Mouse (Mus musculus): ENCODE data around the gene Mvb12b. TPM values are rescaled to one million over a fixed set of nuclear protein-coding genes. Genes with fewer than 3 reads are reported as not detected.

Mvb12b gene
- polyA plus RNA-seq, 1 experiment from 2014 or later, result 60.2 TPM

GRCm38 (mm10) chr2:33795716-33796472 is 91.9 kb downstream of the Mvb12b start:
- Histone ChIP-seq H3K9me3 (ENCODE audit: control insufficient read depth, low read length) (no peaks in the 10 kb centered on the region), H3K27me3 (ENCODE audit: control insufficient read depth, insufficient read depth, low read length) (no peaks in the 10 kb centered on the region), H3K4me2 (ENCODE audit: low read length) (no peak overlapping the region), H3K4me3 (replicated peaks; ENCODE audit: low read depth, low read length) (no peak overlapping the region), H3K9ac (replicated peaks; ENCODE audit: low read length) (peak overlapping the region; percentile 24; the same call in 1 of the 2 replicates), H3K27ac (replicated peaks; ENCODE audit: low read depth, low read length) (peak overlapping the region; percentile 82), H3K36me3 (ENCODE audit: control insufficient read depth, insufficient read depth, low read length) (peaks cover 13% of the 10 kb centered on the region), H3K4me1 (ENCODE audit: control insufficient read depth, insufficient read depth, low read length) (peaks cover 62% of the 10 kb centered on the region)
- ATAC-seq (ENCODE audit: low FRiP score, low TSS enrichment) (peak; percentile 47; the same call in 1 of the 2 replicates), DNase-seq (peak; percentile 69)
- WGBS, result 37% methylated on average over 15 of the region's 15 CpGs

- Histone ChIP-seq H3K36me3 (ENCODE audit: control insufficient read depth, insufficient read depth, low read length) (peaks cover 12% of the 10 kb centered on the region), H3K27me3 (ENCODE audit: control insufficient read depth, insufficient read depth, low read length) (no peaks in the 10 kb centered on the region), H3K9me3 (ENCODE audit: control insufficient read depth, low read length) (no peaks in the 10 kb centered on the region), H3K4me3 (replicated peaks; ENCODE audit: low read depth, low read length) (no peak overlapping the region), H3K27ac (replicated peaks; ENCODE audit: low read depth, low read length) (peak overlapping the region; percentile 82), H3K9ac (replicated peaks; ENCODE audit: low read length) (peak overlapping the region; percentile 24; the same call in 1 of the 2 replicates), H3K4me1 (ENCODE audit: control insufficient read depth, insufficient read depth, low read length) (peaks cover 70% of the 10 kb centered on the region), H3K4me2 (ENCODE audit: low read length) (no peak overlapping the region)
- no peak for ATAC-seq (ENCODE audit: low FRiP score, low TSS enrichment)
- 81% methylated on average over 7 of the region's 7 CpGs for WGBS
- DNase-seq, result no peak
These were observed 92.7 kb downstream of the Mvb12b start for GRCm38 (mm10) chr2:33795001-33795580.

- peaks cover 77% of the 10 kb centered on the region for H3K4me1 ChIP-seq (ENCODE audit: control insufficient read depth, insufficient read depth, low read length)
- H3K4me3 ChIP-seq (replicated peaks; ENCODE audit: low read depth, low read length), result no peak overlapping the region
- H3K4me2 ChIP-seq (ENCODE audit: low read length), result no peak overlapping the region
- WGBS, result 73% methylated on average over 9 of the region's 9 CpGs
- H3K36me3 ChIP-seq (ENCODE audit: control insufficient read depth, insufficient read depth, low read length), result peaks cover 12% of the 10 kb centered on the region
- ATAC-seq (ENCODE audit: low FRiP score, low TSS enrichment) (no peak), DNase-seq (no peak)
- H3K9ac ChIP-seq (replicated peaks; ENCODE audit: low read length), result no peak overlapping the region
- H3K27me3 ChIP-seq (ENCODE audit: control insufficient read depth, insufficient read depth, low read length), result no peaks in the 10 kb centered on the region
- H3K27ac ChIP-seq (replicated peaks; ENCODE audit: low read depth, low read length), result peak overlapping the region; percentile 82
- no peaks in the 10 kb centered on the region for H3K9me3 ChIP-seq (ENCODE audit: control insufficient read depth, low read length)
These were observed 93.3 kb downstream of the Mvb12b start for GRCm38 (mm10) chr2:33794483-33794882.

- H3K27ac ChIP-seq (replicated peaks; ENCODE audit: low read depth, low read length), result peak overlapping the region; percentile 87
- H3K27me3 ChIP-seq (ENCODE audit: control insufficient read depth, insufficient read depth, low read length), result no peaks in the 10 kb centered on the region
- H3K4me1 ChIP-seq (ENCODE audit: control insufficient read depth, insufficient read depth, low read length), result peaks cover 84% of the 10 kb centered on the region
- WGBS, result 32% methylated on average over 5 of the region's 5 CpGs
- peaks cover 5% of the 10 kb centered on the region for H3K36me3 ChIP-seq (ENCODE audit: control insufficient read depth, insufficient read depth, low read length)
- H3K4me2 ChIP-seq (ENCODE audit: low read length), result no peak overlapping the region
- no peak overlapping the region for H3K9ac ChIP-seq (replicated peaks; ENCODE audit: low read length)
- no peak overlapping the region for H3K4me3 ChIP-seq (replicated peaks; ENCODE audit: low read depth, low read length)
- ATAC-seq (ENCODE audit: low FRiP score, low TSS enrichment) (no peak), DNase-seq (no peak)
- no peaks in the 10 kb centered on the region for H3K9me3 ChIP-seq (ENCODE audit: control insufficient read depth, low read length)
These were observed 97.4 kb downstream of the Mvb12b start for GRCm38 (mm10) chr2:33790301-33790700.

GRCm38 (mm10) chr2:33789732-33790131 is 98.0 kb downstream of the Mvb12b start:
- peaks cover 82% of the 10 kb centered on the region for H3K4me1 ChIP-seq (ENCODE audit: control insufficient read depth, insufficient read depth, low read length)

GRCm38 (mm10) chr2:33789279-33789678 is 98.5 kb downstream of the Mvb12b start:
- Histone ChIP-seq H3K9me3 (ENCODE audit: control insufficient read depth, low read length) (no peaks in the 10 kb centered on the region), H3K4me2 (ENCODE audit: low read length) (0 out of 2 replicates have a peak overlapping the region, but pooled peaks have one; percentile 9), H3K36me3 (ENCODE audit: control insufficient read depth, insufficient read depth, low read length) (peaks cover 4% of the 10 kb centered on the region; the same call in 1 of the 2 replicates), H3K9ac (replicated peaks; ENCODE audit: low read length) (peak overlapping the region; percentile 48), H3K27ac (replicated peaks; ENCODE audit: low read depth, low read length) (peak overlapping the region; percentile 87), H3K27me3 (ENCODE audit: control insufficient read depth, insufficient read depth, low read length) (no peaks in the 10 kb centered on the region), H3K4me3 (replicated peaks; ENCODE audit: low read depth, low read length) (no peak overlapping the region), H3K4me1 (ENCODE audit: control insufficient read depth, insufficient read depth, low read length) (peaks cover 78% of the 10 kb centered on the region)
- ATAC-seq (ENCODE audit: low FRiP score, low TSS enrichment), result peak; percentile 53; the same call in 1 of the 2 replicates
- DNase-seq, result peak; percentile 74
- 10% methylated on average over 6 of the region's 6 CpGs for WGBS

More at GRCm38 (mm10) chr2:33789732-33790131, 98.0 kb downstream of the Mvb12b start:
- no peak overlapping the region for H3K4me2 ChIP-seq (ENCODE audit: low read length)
- WGBS, result 37% methylated on average over 9 of the region's 9 CpGs
- ATAC-seq (ENCODE audit: low FRiP score, low TSS enrichment) (no peak; the same call in 1 of the 2 replicates), DNase-seq (peak; percentile 65)
- peaks cover 4% of the 10 kb centered on the region; the same call in 1 of the 2 replicates for H3K36me3 ChIP-seq (ENCODE audit: control insufficient read depth, insufficient read depth, low read length)
- no peak overlapping the region for H3K4me3 ChIP-seq (replicated peaks; ENCODE audit: low read depth, low read length)
- H3K9ac ChIP-seq (replicated peaks; ENCODE audit: low read length), result peak overlapping the region; percentile 48
- H3K27me3 ChIP-seq (ENCODE audit: control insufficient read depth, insufficient read depth, low read length), result no peaks in the 10 kb centered on the region
- H3K9me3 ChIP-seq (ENCODE audit: control insufficient read depth, low read length), result no peaks in the 10 kb centered on the region
- peak overlapping the region; percentile 87 for H3K27ac ChIP-seq (replicated peaks; ENCODE audit: low read depth, low read length)

GRCm38 (mm10) chr2:33788851-33789250 is 98.9 kb downstream of the Mvb12b start:
- ATAC-seq (ENCODE audit: low FRiP score, low TSS enrichment) (0 out of 2 replicates have a peak, but pooled peaks have one; percentile 41), DNase-seq (peak; percentile 73)
- Histone ChIP-seq H3K4me3 (replicated peaks; ENCODE audit: low read depth, low read length) (no peak overlapping the region), H3K36me3 (ENCODE audit: control insufficient read depth, insufficient read depth, low read length) (peaks cover 4% of the 10 kb centered on the region; the same call in 1 of the 2 replicates), H3K9ac (replicated peaks; ENCODE audit: low read length) (no peak overlapping the region; the same call in 1 of the 2 replicates), H3K27me3 (ENCODE audit: control insufficient read depth, insufficient read depth, low read length) (no peaks in the 10 kb centered on the region), H3K4me2 (ENCODE audit: low read length) (peak overlapping the region; percentile 33; the same call in 1 of the 2 replicates), H3K27ac (replicated peaks; ENCODE audit: low read depth, low read length) (peak overlapping the region; percentile 87), H3K4me1 (ENCODE audit: control insufficient read depth, insufficient read depth, low read length) (peaks cover 74% of the 10 kb centered on the region), H3K9me3 (ENCODE audit: control insufficient read depth, low read length) (no peaks in the 10 kb centered on the region)
- WGBS, result 22% methylated on average over 7 of the region's 7 CpGs

GRCm38 (mm10) chr2:33788131-33788530 is 99.6 kb downstream of the Mvb12b start:
- DNase-seq (peak; percentile 62), ATAC-seq (ENCODE audit: low FRiP score, low TSS enrichment) (peak; percentile 36; the same call in 1 of the 2 replicates)
- H3K27me3 ChIP-seq (ENCODE audit: control insufficient read depth, insufficient read depth, low read length), result no peaks in the 10 kb centered on the region
- peaks cover 67% of the 10 kb centered on the region for H3K4me1 ChIP-seq (ENCODE audit: control insufficient read depth, insufficient read depth, low read length)
- H3K4me3 ChIP-seq (replicated peaks; ENCODE audit: low read depth, low read length), result no peak overlapping the region
- peak overlapping the region; percentile 33 for H3K4me2 ChIP-seq (ENCODE audit: low read length)
- no peak overlapping the region; the same call in 1 of the 2 replicates for H3K9ac ChIP-seq (replicated peaks; ENCODE audit: low read length)
- H3K9me3 ChIP-seq (ENCODE audit: control insufficient read depth, low read length), result no peaks in the 10 kb centered on the region
- peak overlapping the region; percentile 85 for H3K27ac ChIP-seq (replicated peaks; ENCODE audit: low read depth, low read length)
- H3K36me3 ChIP-seq (ENCODE audit: control insufficient read depth, insufficient read depth, low read length), result peaks cover under 1% of the 10 kb centered on the region; the same call in 1 of the 2 replicates
- WGBS, result 12% methylated on average over 13 of the region's 13 CpGs
